Mouse (Mus musculus) pancreas, adult 10 weeks (tissue): ENCODE results near the gene Dennd6b. TPM values are rescaled to one million over a fixed set of nuclear protein-coding genes. Genes with fewer than 3 reads are reported as not detected.

ENCODE experiments used
- polyA plus RNA-seq: library from polyadenylated mRNA; stranded (reverse); fragments of 350-450 nt; fragmentation: Illumina TruSeq; extraction: RNeasy Lipid Tissue Mini Kit (QIAGEN cat#74804); gene quantifications from one replicate; pipeline ENCODE4 v1.2.3, GENCODE M21; 2015; ENCODE audit warnings: low read depth, low replicate concordance; ENCODE audit not compliant: insufficient read depth

Dennd6b gene
- 6.1 TPM for polyA plus RNA-seq

DNA sequence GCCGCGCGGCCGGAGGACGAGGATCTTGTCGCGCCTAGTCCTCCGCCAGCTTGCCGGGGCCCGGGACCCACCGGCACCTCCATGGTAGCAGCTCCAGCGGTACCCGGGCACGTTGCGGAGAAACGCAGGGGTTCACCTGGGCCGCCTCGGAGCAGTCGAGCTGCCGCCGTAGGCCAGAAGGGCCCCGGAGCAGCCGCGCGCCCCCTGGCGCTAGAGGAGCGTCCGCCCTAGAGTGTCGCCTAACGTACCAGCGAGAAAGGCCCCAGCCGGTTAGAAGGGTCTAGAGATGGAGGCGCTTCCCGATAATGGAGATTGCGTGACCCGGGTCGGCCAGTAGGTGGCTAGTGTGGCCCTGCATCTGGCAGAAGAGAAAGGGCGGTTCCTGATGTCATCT, at the start of gene Dennd6b:
TSS of gene Dennd6b (minus strand) at position 184 of the 394 bp plus-strand sequence.

GRCm38 (mm10) chr15:89210915-89211715, 14.8 kb upstream of the Dennd6b start, which contains the start of gene Ppp6r2:
Gene Ppp6r2 (plus strand): TSS chr15:89211553.

DNA sequence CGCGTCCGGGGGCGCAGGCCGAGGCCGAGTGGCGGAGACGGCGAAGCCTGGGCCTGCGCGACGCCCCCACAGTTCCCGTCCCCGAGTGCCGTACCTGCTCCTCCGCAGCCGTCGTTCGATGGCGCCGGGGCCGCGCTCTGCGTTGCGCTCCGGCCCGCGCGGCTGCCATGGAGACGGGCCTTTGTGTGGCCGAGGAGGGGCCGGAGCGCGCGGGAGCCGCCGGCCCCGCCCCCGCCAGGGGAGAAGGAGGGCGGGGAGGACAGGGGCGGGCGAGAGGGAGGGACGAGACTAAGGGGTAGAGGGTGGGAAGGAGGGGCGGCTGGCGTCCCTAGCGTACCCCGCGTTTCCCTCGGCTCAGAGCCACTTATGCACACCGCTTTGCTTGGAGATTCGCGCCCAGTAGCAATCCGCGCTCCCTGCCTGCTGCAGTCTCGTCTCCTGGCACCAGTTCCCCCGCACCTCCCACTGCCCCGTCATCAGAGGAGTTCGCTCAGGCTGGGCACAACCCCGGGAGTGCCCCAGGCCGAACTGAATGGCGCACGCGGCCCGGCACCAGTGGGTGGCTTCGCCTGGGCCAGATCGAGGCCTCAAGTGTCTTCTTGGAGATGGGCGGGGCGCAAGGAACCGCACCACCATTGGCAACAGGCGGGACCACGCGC, 15.6 kb downstream of the Dennd6b start, which contains the start of gene Plxnb2:
TSS of gene Plxnb2 (minus strand) at position 218 of the 659 bp plus-strand sequence.

GRCm38 (mm10) chr15:89149271-89150040, 46.8 kb downstream of the Dennd6b start, which contains the start of gene Mapk11:
Gene Mapk11 (minus strand): TSS chr15:89149628.

DNA sequence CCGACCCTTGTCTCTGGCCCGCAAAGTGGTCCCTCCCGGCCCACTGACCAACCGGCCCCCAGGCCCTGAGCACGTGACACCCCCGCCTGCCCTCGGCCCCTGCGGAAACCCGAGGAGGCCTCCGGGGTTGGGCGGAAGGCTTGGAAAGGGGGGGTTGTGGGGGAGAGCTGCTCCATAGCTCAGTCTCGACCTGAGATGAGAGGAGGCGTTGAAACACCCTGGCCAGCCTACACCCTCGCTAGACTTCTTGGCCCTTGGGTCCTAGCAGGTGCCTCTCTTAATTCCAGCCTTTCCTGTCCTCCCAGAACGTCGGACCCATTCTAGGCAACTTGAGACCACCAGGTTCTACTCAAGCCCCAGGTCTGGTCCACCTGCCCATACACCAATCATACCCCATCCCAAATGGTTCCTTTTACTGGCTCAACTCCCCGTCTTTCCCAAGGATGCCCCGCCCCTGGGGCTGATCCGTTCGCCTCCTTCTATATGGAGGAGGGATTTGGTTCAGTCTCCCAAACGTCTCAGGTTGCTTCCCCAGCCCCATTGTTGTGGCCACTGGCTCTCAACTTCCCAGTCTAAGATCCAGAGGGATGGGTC, 55.5 kb downstream of the Dennd6b start, which contains the start of gene Mapk12:
TSS of gene Mapk12 (minus strand) at position 45 of the 594 bp plus-strand sequence.

Other genes with a start within 250 kb of the Dennd6b start
- gene Ttll8, start 242.1 kb downstream of the Dennd6b start, polyA plus RNA-seq: not detected
- not detected for gene Mlc1, start 217.5 kb downstream of the Dennd6b start, polyA plus RNA-seq
- not detected for gene Mov10l1, start 213.6 kb downstream of the Dennd6b start, polyA plus RNA-seq
- gene Panx2, start 136.8 kb downstream of the Dennd6b start, polyA plus RNA-seq: 0.24 TPM
- 72.7 TPM for gene Trabd, start 121.4 kb downstream of the Dennd6b start, polyA plus RNA-seq
- 10.0 TPM for gene Selenoo, start 107.4 kb downstream of the Dennd6b start, polyA plus RNA-seq
- gene Tubgcp6, start 73.4 kb downstream of the Dennd6b start, polyA plus RNA-seq: 4.2 TPM
- 20.9 TPM for gene Hdac10, start 67.8 kb downstream of the Dennd6b start, polyA plus RNA-seq
- gene Mapk12, start 55.8 kb downstream of the Dennd6b start, polyA plus RNA-seq: 13.8 TPM
- gene Mapk11, start 46.9 kb downstream of the Dennd6b start, polyA plus RNA-seq: 2.7 TPM
- gene Plxnb2, start 15.7 kb downstream of the Dennd6b start, polyA plus RNA-seq: 43.0 TPM
- gene Ppp6r2, start 15.1 kb upstream of the Dennd6b start, polyA plus RNA-seq: 9.9 TPM
- gene Sbf1, start 118.8 kb upstream of the Dennd6b start, polyA plus RNA-seq: 60.0 TPM
- gene Adm2, start 126.2 kb upstream of the Dennd6b start, polyA plus RNA-seq: 5.9 TPM
- gene Miox, start 137.9 kb upstream of the Dennd6b start, polyA plus RNA-seq: 1.4 TPM
- 18.2 TPM for gene Lmf2, start 159.2 kb upstream of the Dennd6b start, polyA plus RNA-seq
- gene Ncaph2, start 159.2 kb upstream of the Dennd6b start, polyA plus RNA-seq: 17.1 TPM
- 2.7 TPM for gene Sco2, start 177.3 kb upstream of the Dennd6b start, polyA plus RNA-seq
- not detected for gene Tymp, start 180.5 kb upstream of the Dennd6b start, polyA plus RNA-seq
- gene Odf3b, start 182.8 kb upstream of the Dennd6b start, polyA plus RNA-seq: 1.9 TPM
- gene Klhdc7b, start 188.4 kb upstream of the Dennd6b start, polyA plus RNA-seq: not detected
- not detected for gene Syce3, start 214.0 kb upstream of the Dennd6b start, polyA plus RNA-seq
- 2.1 TPM for gene Cpt1b, start 229.4 kb upstream of the Dennd6b start, polyA plus RNA-seq
- not detected for gene C730034F03Rik, start 233.1 kb upstream of the Dennd6b start, polyA plus RNA-seq
- 0.54 TPM for gene Gm44502, start 233.2 kb upstream of the Dennd6b start, polyA plus RNA-seq
- 86.9 TPM for gene Chkb, start 233.4 kb upstream of the Dennd6b start, polyA plus RNA-seq